Mouse (Mus musculus): ENCODE measurements around the gene Rnf207. TPM values are rescaled to one million over a fixed set of nuclear protein-coding genes. Genes with fewer than 3 reads are reported as not detected.
A peak's percentile ranks its signal among the peaks of the same experiment; 100 is the strongest.

Gene Rnf207
- polyA plus RNA-seq, 1 experiment = 2.1 TPM

- Histone ChIP-seq H3K27ac (ENCODE audit: insufficient read depth, low read depth, low read length) (no peak overlapping the region), H3K36me3 (ENCODE audit: control insufficient read depth, insufficient read depth, low read length) (no peaks in the 10 kb centered on the region), H3K4me3 (ENCODE audit: low read depth, low read length) (no peak overlapping the region), H3K4me1 (ENCODE audit: control insufficient read depth, insufficient read depth, insufficient read length, low read length) (peaks cover 11% of the 10 kb centered on the region), H3K27me3 (ENCODE audit: control insufficient read depth, insufficient read depth, low read length) (peaks cover 43% of the 10 kb centered on the region)
- TF ChIP-seq CTCF (IDR thresholded peaks at IDR 0.05; ENCODE audit: extremely low read depth, insufficient read length, insufficient replicate concordance, low read depth, low read length) (no peak), POLR2A (IDR thresholded peaks at IDR 0.05; ENCODE audit: low read depth, low read length) (no peak)
- 30% methylated on average over 19 of the region's 19 CpGs for WGBS
These were observed 31.3 kb downstream of the Rnf207 start for GRCm38 (mm10) chr4:152287317-152288120.

GRCm38 (mm10) chr4:152286887-152287286 lies 31.9 kb downstream of the Rnf207 start:
- H3K27me3 ChIP-seq (ENCODE audit: control insufficient read depth, insufficient read depth, low read length) = peaks cover 43% of the 10 kb centered on the region
- no peaks in the 10 kb centered on the region for H3K36me3 ChIP-seq (ENCODE audit: control insufficient read depth, insufficient read depth, low read length)
- no peak overlapping the region for H3K4me3 ChIP-seq (ENCODE audit: low read depth, low read length)
- no peak for TF ChIP-seq POLR2A (IDR thresholded peaks at IDR 0.05; ENCODE audit: low read depth, low read length)
- TF ChIP-seq CTCF (IDR thresholded peaks at IDR 0.05; ENCODE audit: extremely low read depth, insufficient read length, insufficient replicate concordance, low read depth, low read length) = no peak
- H3K27ac ChIP-seq (ENCODE audit: insufficient read depth, low read depth, low read length) = no peak overlapping the region
- H3K4me1 ChIP-seq (ENCODE audit: control insufficient read depth, insufficient read depth, insufficient read length, low read length) = peaks cover 11% of the 10 kb centered on the region
- 6% methylated on average over 26 of the region's 26 CpGs for WGBS

- Histone ChIP-seq H3K4me3 (ENCODE audit: low read depth, low read length) (peak overlapping the region; percentile 37), H3K27me3 (ENCODE audit: control insufficient read depth, insufficient read depth, low read length) (peaks cover 37% of the 10 kb centered on the region), H3K27ac (ENCODE audit: insufficient read depth, low read depth, low read length) (no peak overlapping the region), H3K4me1 (ENCODE audit: control insufficient read depth, insufficient read depth, insufficient read length, low read length) (peaks cover 11% of the 10 kb centered on the region), H3K36me3 (ENCODE audit: control insufficient read depth, insufficient read depth, low read length) (no peaks in the 10 kb centered on the region)
- TF ChIP-seq POLR2A (IDR thresholded peaks at IDR 0.05; ENCODE audit: low read depth, low read length) (no peak), CTCF (IDR thresholded peaks at IDR 0.05; ENCODE audit: extremely low read depth, insufficient read length, insufficient replicate concordance, low read depth, low read length) (no peak)
- 5% methylated on average over 32 of the region's 32 CpGs for WGBS
These were observed 32.6 kb downstream of the Rnf207 start for GRCm38 (mm10) chr4:152286183-152286582.

GRCm38 (mm10) chr4:152285505-152285904 lies 33.3 kb downstream of the Rnf207 start:
- WGBS = 5% methylated on average over 10 of the region's 10 CpGs
- Histone ChIP-seq H3K27ac (ENCODE audit: insufficient read depth, low read depth, low read length) (no peak overlapping the region), H3K4me3 (ENCODE audit: low read depth, low read length) (no peak overlapping the region), H3K36me3 (ENCODE audit: control insufficient read depth, insufficient read depth, low read length) (no peaks in the 10 kb centered on the region), H3K27me3 (ENCODE audit: control insufficient read depth, insufficient read depth, low read length) (peaks cover 30% of the 10 kb centered on the region), H3K4me1 (ENCODE audit: control insufficient read depth, insufficient read depth, insufficient read length, low read length) (peaks cover 11% of the 10 kb centered on the region)
- no peak for TF ChIP-seq POLR2A (IDR thresholded peaks at IDR 0.05; ENCODE audit: low read depth, low read length)
- peak; percentile 78; the same call in 1 of the 2 replicates for TF ChIP-seq CTCF (IDR thresholded peaks at IDR 0.05; ENCODE audit: extremely low read depth, insufficient read length, insufficient replicate concordance, low read depth, low read length)

- H3K4me3 ChIP-seq (ENCODE audit: low read depth, low read length) = peak overlapping the region; percentile 40
These were observed 35.4 kb downstream of the Rnf207 start for GRCm38 (mm10) chr4:152283186-152283950.

GRCm38 (mm10) chr4:152282721-152283120 lies 36.1 kb downstream of the Rnf207 start:
- H3K4me1 ChIP-seq (ENCODE audit: control insufficient read depth, insufficient read depth, insufficient read length, low read length) = peaks cover 11% of the 10 kb centered on the region
- TF ChIP-seq POLR2A (IDR thresholded peaks at IDR 0.05; ENCODE audit: low read depth, low read length) (no peak), CTCF (IDR thresholded peaks at IDR 0.05; ENCODE audit: extremely low read depth, insufficient read length, insufficient replicate concordance, low read depth, low read length) (no peak)
- H3K27ac ChIP-seq (ENCODE audit: insufficient read depth, low read depth, low read length) = no peak overlapping the region
- H3K36me3 ChIP-seq (ENCODE audit: control insufficient read depth, insufficient read depth, low read length) = no peaks in the 10 kb centered on the region
- 17% methylated on average over 34 of the region's 34 CpGs for WGBS
- H3K27me3 ChIP-seq (ENCODE audit: control insufficient read depth, insufficient read depth, low read length) = peaks cover 21% of the 10 kb centered on the region
- H3K4me3 ChIP-seq (ENCODE audit: low read depth, low read length) = peak overlapping the region; percentile 40

More at GRCm38 (mm10) chr4:152283186-152283950, 35.4 kb downstream of the Rnf207 start:
- Histone ChIP-seq H3K27ac (ENCODE audit: insufficient read depth, low read depth, low read length) (no peak overlapping the region), H3K27me3 (ENCODE audit: control insufficient read depth, insufficient read depth, low read length) (peaks cover 21% of the 10 kb centered on the region), H3K4me1 (ENCODE audit: control insufficient read depth, insufficient read depth, insufficient read length, low read length) (peaks cover 11% of the 10 kb centered on the region), H3K36me3 (ENCODE audit: control insufficient read depth, insufficient read depth, low read length) (no peaks in the 10 kb centered on the region)
- 5% methylated on average over 70 of the region's 70 CpGs for WGBS
- peak; percentile 62; the same call in 1 of the 2 replicates for TF ChIP-seq CTCF (IDR thresholded peaks at IDR 0.05; ENCODE audit: extremely low read depth, insufficient read length, insufficient replicate concordance, low read depth, low read length)
- no peak for TF ChIP-seq POLR2A (IDR thresholded peaks at IDR 0.05; ENCODE audit: low read depth, low read length)

GRCm38 (mm10) chr4:152281601-152282000 lies 37.2 kb downstream of the Rnf207 start:
- Histone ChIP-seq H3K27ac (ENCODE audit: insufficient read depth, low read depth, low read length) (no peak overlapping the region), H3K4me1 (ENCODE audit: control insufficient read depth, insufficient read depth, insufficient read length, low read length) (peaks cover 11% of the 10 kb centered on the region), H3K36me3 (ENCODE audit: control insufficient read depth, insufficient read depth, low read length) (no peaks in the 10 kb centered on the region), H3K27me3 (ENCODE audit: control insufficient read depth, insufficient read depth, low read length) (peaks cover 18% of the 10 kb centered on the region), H3K4me3 (ENCODE audit: low read depth, low read length) (no peak overlapping the region)
- no peak for TF ChIP-seq POLR2A (IDR thresholded peaks at IDR 0.05; ENCODE audit: low read depth, low read length)
- TF ChIP-seq CTCF (IDR thresholded peaks at IDR 0.05; ENCODE audit: extremely low read depth, insufficient read length, insufficient replicate concordance, low read depth, low read length) = no peak
- 50% methylated on average over 15 of the region's 15 CpGs for WGBS
